7 mouse cellular contexts compared by ENCODE assay signal in the genomic region with DNA sequence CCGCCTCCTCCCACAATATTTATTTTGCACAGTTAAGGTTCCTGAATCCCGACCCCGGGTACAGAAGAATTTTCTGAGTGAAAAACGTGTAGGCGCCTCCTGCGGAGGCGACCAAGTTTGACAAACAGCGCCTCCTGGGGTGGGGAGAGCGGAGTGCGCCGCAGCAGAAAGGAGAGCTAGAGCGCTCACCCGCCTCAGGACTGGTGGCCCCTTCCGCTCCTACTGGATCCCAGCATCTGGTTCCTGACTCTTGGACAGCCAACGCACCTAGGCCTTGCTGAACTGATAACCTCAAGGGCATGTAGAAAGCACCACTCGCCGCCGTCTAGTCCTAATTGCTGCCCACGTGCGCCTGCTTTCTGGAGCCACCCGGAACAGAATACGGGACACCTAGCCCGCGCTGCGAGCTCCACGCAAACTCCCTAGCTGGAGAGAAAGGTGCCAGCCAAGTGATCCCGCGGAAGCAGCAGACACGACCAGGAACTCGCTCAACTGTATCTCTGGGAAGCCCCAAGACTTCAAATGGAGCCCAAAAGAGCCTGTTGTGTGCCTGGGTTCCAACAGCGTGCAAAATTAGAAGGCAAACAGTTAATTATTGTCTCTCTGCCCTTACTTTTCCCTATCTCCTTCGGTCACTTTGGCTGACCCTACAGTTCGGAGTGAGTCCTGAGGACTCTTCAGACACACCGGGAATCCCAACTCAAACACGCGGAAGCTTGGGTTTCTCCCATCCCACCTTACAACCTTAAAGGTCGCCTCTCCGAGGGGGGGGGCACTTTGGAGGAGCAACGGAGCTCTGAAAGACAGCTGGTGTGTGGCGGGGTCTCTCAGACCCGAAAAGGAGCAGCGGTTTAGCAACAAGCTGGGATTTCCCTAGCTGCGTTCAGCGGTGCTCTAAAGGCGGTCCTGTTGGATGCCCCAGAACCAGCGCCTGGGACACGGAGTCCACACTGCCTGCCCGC. TPM values are rescaled to one million over a fixed set of nuclear protein-coding genes. Genes with fewer than 3 reads are reported as not detected.
A peak's percentile ranks its signal among the peaks of the same experiment; 100 is the strongest.
DNase-seq lines count a peak whose midpoint lies in the region; ATAC-seq lines count a peak whose summit lies in the region.

No protein-coding gene starts in this region.

- no peaks in the 10 kb centered on the region for H3K36me3 ChIP-seq in heart, embryonic 13.5 days
- H3K36me3 ChIP-seq in limb, embryonic 11.5 days (ENCODE audit: control insufficient read depth, insufficient read depth, low read length): no peaks in the 10 kb centered on the region
- H3K36me3 ChIP-seq in neural tube, embryonic 14.5 days (ENCODE audit: control insufficient read depth, insufficient read depth, low read length): no peaks in the 10 kb centered on the region

- no peak overlapping the region for H3K27ac ChIP-seq in heart, embryonic 13.5 days (replicated peaks)
- no peak overlapping the region for H3K27ac ChIP-seq in limb, embryonic 11.5 days (replicated peaks; ENCODE audit: low read depth, low read length)
- peak overlapping the region; percentile 98 for H3K27ac ChIP-seq in neural tube, embryonic 14.5 days (ENCODE audit: low read depth, low read length)

- peak overlapping the region; percentile 33 for H3K4me3 ChIP-seq in heart, embryonic 13.5 days
- H3K4me3 ChIP-seq in limb, embryonic 11.5 days (ENCODE audit: low read depth, low read length): peak overlapping the region; percentile 5; the same call in 1 of the 2 replicates
- peak overlapping the region; percentile 49 for H3K4me3 ChIP-seq in neural tube, embryonic 14.5 days (ENCODE audit: low read depth, low read length)

- 1% methylated on average over 48 of the region's 48 CpGs for WGBS in heart, embryonic 13.5 days
- WGBS in limb, embryonic 11.5 days: 1% methylated on average over 45 of the region's 48 CpGs
- WGBS in neural tube, embryonic 14.5 days: 1% methylated on average over 48 of the region's 48 CpGs

- H3K4me2 ChIP-seq in heart, embryonic 13.5 days: peak overlapping the region; percentile 51
- peak overlapping the region; percentile 38 for H3K4me2 ChIP-seq in limb, embryonic 11.5 days (ENCODE audit: low read depth, severe bottlenecking)
- peak overlapping the region; percentile 76 for H3K4me2 ChIP-seq in neural tube, embryonic 14.5 days (ENCODE audit: low read depth, low read length)

- no peaks in the 10 kb centered on the region for H3K9me3 ChIP-seq in heart, embryonic 13.5 days
- H3K9me3 ChIP-seq in limb, embryonic 11.5 days (ENCODE audit: control insufficient read depth, low read length): no peaks in the 10 kb centered on the region
- H3K9me3 ChIP-seq in neural tube, embryonic 14.5 days (ENCODE audit: control insufficient read depth, low read length): no peaks in the 10 kb centered on the region

- intact Hi-C loops in left cerebral cortex, postnatal 4 days (cut with DNase I): loop anchor here (5.0 to 10.0 kb wide), 2 partner anchors 114 to 1257 kb away; no protein-coding TSS in a partner anchor
- intact Hi-C loops in left cerebral cortex, postnatal 10 days (cut with DNase I): loop anchor here (5.0 kb wide), 2 partner anchors 72 to 112 kb away; no protein-coding TSS in a partner anchor

- DNase-seq in left cerebral cortex, postnatal 4 days: peak; percentile 71
- DNase-seq in left cerebral cortex, postnatal 10 days (ENCODE audit: extremely low spot score in 1 of 2, low spot score in 2 of 2): no peak
- DNase-seq in limb, embryonic 11.5 days (ENCODE audit: low spot score): peak; percentile 88
- DNase-seq in frontal cortex, postnatal 10 days (ENCODE audit: low spot score in 2 of 2): no peak

- peak; percentile 57 for ATAC-seq in common myeloid progenitor, adult 5-6 weeks (replicated peaks; ENCODE audit: low read depth, poor library complexity, severe bottlenecking)
- no peak for ATAC-seq in heart, embryonic 13.5 days (ENCODE audit: extremely low read depth, insufficient number of reproducible peaks, low FRiP score, low TSS enrichment)
- no peak for ATAC-seq in limb, embryonic 11.5 days (ENCODE audit: insufficient number of reproducible peaks, low FRiP score, low TSS enrichment, low read depth)
- ATAC-seq in neural tube, embryonic 14.5 days (ENCODE audit: low read depth): no peak

- no peak overlapping the region for H3K9ac ChIP-seq in heart, embryonic 13.5 days
- no peak overlapping the region for H3K9ac ChIP-seq in limb, embryonic 11.5 days (ENCODE audit: low read length)
- H3K9ac ChIP-seq in neural tube, embryonic 14.5 days (replicated peaks; ENCODE audit: low read depth, low read length): peak overlapping the region; percentile 67; the same call in 1 of the 2 replicates

- peaks cover 99% of the 10 kb centered on the region for H3K27me3 ChIP-seq in heart, embryonic 13.5 days (replicated peaks)
- H3K27me3 ChIP-seq in limb, embryonic 11.5 days (ENCODE audit: control insufficient read depth, insufficient read depth, low read length): peaks cover 73% of the 10 kb centered on the region
- H3K27me3 ChIP-seq in neural tube, embryonic 14.5 days (ENCODE audit: control insufficient read depth, insufficient read depth, low read length): peaks cover 24% of the 10 kb centered on the region

- H3K4me1 ChIP-seq in heart, embryonic 13.5 days: peaks cover 64% of the 10 kb centered on the region
- peaks cover 41% of the 10 kb centered on the region for H3K4me1 ChIP-seq in limb, embryonic 11.5 days (ENCODE audit: control insufficient read depth, insufficient read depth, low read length)
- peaks cover 31% of the 10 kb centered on the region for H3K4me1 ChIP-seq in neural tube, embryonic 14.5 days (ENCODE audit: control insufficient read depth, insufficient read depth, low read length)

RNA-seq across cellular contexts. Expression of gene Ebf3, which starts 5.0 kb away (rescaled TPM):
- 1 to 10 TPM; 2.1 to 2.7 TPM for total RNA-seq in left cerebral cortex, postnatal 4 days (2021)
- under 1 TPM; 0.77 to 0.79 TPM for total RNA-seq in left cerebral cortex, postnatal 10 days (2021)
- total RNA-seq in common myeloid progenitor, adult 5-6 weeks (2017): not detected in 2 replicates
- polyA plus RNA-seq in heart, embryonic 13.5 days (2015; fragmentation: Nextera tagmentation; extraction: Ambion mirVana): 0.52 and 0.60 TPM in 2 replicates
- 9.8 and 10.3 TPM in 2 replicates for polyA plus RNA-seq in limb, embryonic 11.5 days (2014; fragmentation: Nextera tagmentation; extraction: Ambion mirVana)
- polyA plus RNA-seq in neural tube, embryonic 14.5 days (2014; fragmentation: Nextera tagmentation; extraction: Ambion mirVana): 46.9 and 53.5 TPM in 2 replicates

Comparison
In these comparisons a context has a peak if more than half of its experiments do, and no peak if none do; other contexts are left out.
1. DNase-seq: peak in left cerebral cortex, postnatal 4 days (single experiment) and limb, embryonic 11.5 days (single experiment); none in left cerebral cortex, postnatal 10 days (0 of 2) and frontal cortex, postnatal 10 days (0 of 2).
2. Peak in every context shown above with its lines, with median percentiles within 50 percentile points of each other: H3K4me2 ChIP-seq and H3K4me3 ChIP-seq.